Mouse (Mus musculus) kidney, embryonic 16.5 days (tissue): ENCODE data around the gene Rgcc. TPM values are rescaled to one million over a fixed set of nuclear protein-coding genes. Genes with fewer than 3 reads are reported as not detected.

Experiments
- ATAC-seq: fragments of 200-750 bp; cut with Nextera tagmentation; 2 replicates; pipeline ENCODE4 v1.8.0; 2017; ENCODE audit warnings: moderate TSS enrichment; ENCODE audit not compliant: low FRiP score, low TSS enrichment
- H3K27ac ChIP-seq: fragments of 300-500 bp; sonication (generic); 2 replicates; pipeline ENCODE4 v1.5.1; 2014; ENCODE audit warnings: low read length
- H3K27me3 ChIP-seq: fragments of 300-500 bp; sonication (generic); 2 replicates; pipeline ENCODE4 v1.6.1; 2014; ENCODE audit warnings: low read length, control low read depth, mixed read lengths; ENCODE audit not compliant: insufficient read depth
- H3K36me3 ChIP-seq: fragments of 300-500 bp; sonication (generic); 2 replicates; pipeline ENCODE4 v1.6.1; 2014; ENCODE audit warnings: low read length, control low read depth, mixed read lengths; ENCODE audit not compliant: insufficient read depth
- H3K4me1 ChIP-seq: fragments of 300-500 bp; sonication (generic); 2 replicates; pipeline ENCODE4 v1.6.1; 2014; ENCODE audit warnings: low read length, control low read depth, mixed read lengths; ENCODE audit not compliant: insufficient read depth
- H3K4me2 ChIP-seq: fragments of 300-500 bp; sonication (generic); replicated peaks from 2 replicates; pipeline ENCODE4 v1.6.1; 2014; ENCODE audit warnings: low read depth, low read length
- H3K4me3 ChIP-seq: fragments of 300-500 bp; sonication (generic); 2 replicates; pipeline ENCODE4 v1.5.1; 2014; ENCODE audit warnings: mild to moderate bottlenecking, low read length
- H3K9ac ChIP-seq: fragments of 300-500 bp; sonication (generic); replicated peaks from 2 replicates; pipeline ENCODE4 v1.6.1; 2014; ENCODE audit warnings: low read length
- H3K9me3 ChIP-seq: fragments of 300-500 bp; sonication (generic); 2 replicates; pipeline ENCODE4 v1.6.1; 2016; ENCODE audit warnings: low read length, control low read depth
- WGBS: fragments of 180-500 bp; shearing (Covaris S2); extraction: QIAGEN DNeasy Blood & Tissue Kit; methylation state at CpG from one replicate; pipeline ENCODE4 v1.1.7; 2014; 5-methylcytosine and 5-hydroxymethylcytosine counted together
- polyA plus RNA-seq: library from polyadenylated mRNA; unstranded; fragments of >200 nt; fragmentation: Nextera tagmentation; extraction: Ambion mirVana; gene quantifications from 2 replicates; pipeline ENCODE4 v1.2.1, GENCODE M21; 2015

Rgcc gene
- polyA plus RNA-seq = 29.7 and 35.7 TPM in 2 replicates

GRCm38 (mm10) chr14:79301466-79301875, at the start of gene Rgcc:
Rgcc (minus strand) TSS chr14:79301645.
- Histone ChIP-seq H3K4me3 (peak within 1 kb of the TSS; percentile 54), H3K4me2 (peak within 1 kb of the TSS; percentile 86), H3K9ac (peak within 1 kb of the TSS; percentile 61), H3K4me1 (peaks cover 9% of the 10 kb centered on the region), H3K27ac (no peak within 1 kb of the TSS), H3K9me3 (no peaks in the 10 kb centered on the region), H3K27me3 (peaks cover 8% of the 10 kb centered on the region; the same call in 1 of the 2 replicates), H3K36me3 (no peaks in the 10 kb centered on the region)
- peak; percentile 97 for ATAC-seq
- WGBS = under 1% methylated on average over 34 of the region's 34 CpGs

GRCm38 (mm10) chr14:79346384-79346783, 44.9 kb upstream of the Rgcc start:
- no peaks in the 10 kb centered on the region for H3K4me1 ChIP-seq
- H3K27me3 ChIP-seq = no peaks in the 10 kb centered on the region
- no peak overlapping the region for H3K9ac ChIP-seq
- no peaks in the 10 kb centered on the region for H3K9me3 ChIP-seq
- ATAC-seq = no peak
- H3K36me3 ChIP-seq = peaks cover 49% of the 10 kb centered on the region
- H3K4me2 ChIP-seq = no peak overlapping the region
- H3K4me3 ChIP-seq = no peak overlapping the region
- WGBS = 86% methylated on average over 3 of the region's 3 CpGs
- H3K27ac ChIP-seq = no peak overlapping the region

DNA sequence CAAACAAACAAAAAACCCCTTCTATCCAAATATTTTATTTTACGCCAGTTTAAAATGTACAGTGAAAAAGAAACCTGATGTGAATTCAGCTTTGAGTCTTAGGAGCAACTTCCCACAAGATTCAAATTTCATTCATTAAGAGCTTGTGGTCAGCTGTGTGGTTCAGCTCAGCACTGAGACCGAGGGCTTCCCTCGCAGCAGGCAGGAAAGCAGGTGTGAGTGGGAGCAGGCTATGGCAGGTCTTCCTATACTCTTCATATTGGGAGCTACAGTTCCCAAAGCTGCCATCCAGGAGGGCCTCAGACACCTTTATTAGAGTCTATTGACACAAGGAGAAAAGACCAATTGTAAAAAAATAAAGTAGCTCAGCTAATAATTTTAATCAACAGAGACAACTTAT, 34.2 kb upstream of the Rgcc start:
- Histone ChIP-seq H3K4me2 (no peak overlapping the region), H3K4me3 (no peak overlapping the region), H3K9me3 (no peaks in the 10 kb centered on the region), H3K27ac (no peak overlapping the region), H3K4me1 (peaks cover 8% of the 10 kb centered on the region), H3K9ac (no peak overlapping the region), H3K27me3 (no peaks in the 10 kb centered on the region), H3K36me3 (peaks cover 35% of the 10 kb centered on the region)
- ATAC-seq = no peak
- 82% methylated on average over 3 of the region's 3 CpGs for WGBS

DNA sequence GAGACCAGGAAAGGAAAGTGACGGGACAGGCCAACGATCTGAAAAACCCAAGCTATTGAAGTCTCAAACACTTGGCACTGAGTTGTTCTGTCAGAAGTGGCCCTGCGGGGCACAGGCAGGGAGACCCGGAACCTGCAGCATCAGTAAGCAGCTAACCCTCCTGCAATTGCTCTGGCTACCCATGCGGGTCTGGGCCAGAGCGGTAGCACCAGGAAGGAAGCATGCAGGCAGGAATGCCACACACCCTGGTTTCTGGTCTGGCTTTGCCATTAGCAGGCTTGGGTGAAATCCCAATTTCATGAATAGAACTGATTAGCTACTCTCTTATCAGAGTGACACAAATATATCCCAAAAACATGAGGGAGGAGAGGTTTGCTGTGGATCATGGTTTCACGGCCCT, 30.5 kb upstream of the Rgcc start:
- peaks cover 14% of the 10 kb centered on the region for H3K36me3 ChIP-seq
- no peak overlapping the region for H3K4me3 ChIP-seq
- peaks cover 8% of the 10 kb centered on the region for H3K4me1 ChIP-seq
- H3K4me2 ChIP-seq = no peak overlapping the region
- no peaks in the 10 kb centered on the region for H3K27me3 ChIP-seq
- H3K9ac ChIP-seq = no peak overlapping the region
- no peaks in the 10 kb centered on the region for H3K9me3 ChIP-seq
- ATAC-seq = no peak
- 66% methylated on average over 7 of the region's 7 CpGs for WGBS
- no peak overlapping the region for H3K27ac ChIP-seq

DNA sequence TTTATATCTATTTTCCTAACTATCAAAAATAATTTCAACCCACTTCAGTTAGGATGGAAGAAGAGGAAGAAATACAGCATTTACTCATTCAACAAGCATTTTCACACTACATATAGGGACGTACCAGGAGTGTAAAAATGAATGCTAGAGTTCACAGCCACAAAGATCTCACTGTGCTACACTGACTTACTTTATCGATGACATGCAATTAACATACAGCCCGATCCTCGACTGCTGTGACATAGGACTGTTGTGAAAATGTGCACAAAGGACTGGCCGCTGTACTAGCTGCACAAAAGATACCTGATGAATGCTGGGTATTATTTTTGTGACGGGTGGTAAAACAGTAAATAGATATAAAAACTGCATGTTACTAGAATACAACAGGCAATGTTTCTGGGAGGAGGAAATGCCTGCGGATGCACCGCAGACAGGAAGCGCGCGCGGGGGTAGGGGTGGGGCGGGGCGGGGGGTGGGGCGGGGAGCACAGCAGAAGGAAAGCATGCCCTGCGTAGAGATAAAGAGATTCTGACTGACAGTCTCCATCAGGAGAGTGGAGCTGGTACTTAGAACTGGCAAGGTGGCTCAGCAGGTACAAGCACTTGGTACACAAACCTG, 29.6 kb upstream of the Rgcc start:
- H3K4me2 ChIP-seq = peak overlapping the region; percentile 34
- H3K27me3 ChIP-seq = no peaks in the 10 kb centered on the region
- H3K9ac ChIP-seq = no peak overlapping the region; the same call in 1 of the 2 replicates
- ATAC-seq = no peak
- WGBS = 51% methylated on average over 16 of the region's 16 CpGs
- peaks cover 8% of the 10 kb centered on the region for H3K4me1 ChIP-seq
- H3K27ac ChIP-seq = no peak overlapping the region
- H3K4me3 ChIP-seq = 0 out of 2 replicates have a peak overlapping the region, but pooled peaks have one; percentile 14
- peaks cover 11% of the 10 kb centered on the region for H3K36me3 ChIP-seq
- no peaks in the 10 kb centered on the region for H3K9me3 ChIP-seq

DNA sequence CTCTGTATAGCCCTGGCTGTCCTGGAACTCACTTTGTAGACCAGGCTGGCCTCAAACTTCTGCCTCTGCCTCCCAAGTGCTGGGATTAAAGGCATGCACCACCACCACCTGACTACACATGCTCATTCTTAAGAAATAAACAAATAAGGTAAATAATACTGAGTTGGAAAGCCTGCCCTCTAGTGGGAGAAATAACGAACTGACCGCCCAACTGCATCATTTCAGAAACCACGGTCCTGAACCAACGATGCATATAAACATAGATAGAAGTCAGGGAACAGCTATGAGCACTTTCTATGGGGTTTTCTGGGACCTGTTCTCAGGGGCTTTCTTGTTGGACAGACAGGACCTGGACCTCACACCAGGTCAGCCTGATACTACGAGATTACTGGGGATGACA, 25.6 kb upstream of the Rgcc start:
- H3K36me3 ChIP-seq = no peaks in the 10 kb centered on the region
- 28% methylated on average over 5 of the region's 5 CpGs for WGBS
- H3K4me1 ChIP-seq = peaks cover 8% of the 10 kb centered on the region
- no peak for ATAC-seq
- H3K4me2 ChIP-seq = no peak overlapping the region
- H3K9ac ChIP-seq = no peak overlapping the region
- H3K27me3 ChIP-seq = no peaks in the 10 kb centered on the region
- no peak overlapping the region for H3K27ac ChIP-seq
- H3K4me3 ChIP-seq = no peak overlapping the region
- peaks cover 3% of the 10 kb centered on the region; the same call in 1 of the 2 replicates for H3K9me3 ChIP-seq

DNA sequence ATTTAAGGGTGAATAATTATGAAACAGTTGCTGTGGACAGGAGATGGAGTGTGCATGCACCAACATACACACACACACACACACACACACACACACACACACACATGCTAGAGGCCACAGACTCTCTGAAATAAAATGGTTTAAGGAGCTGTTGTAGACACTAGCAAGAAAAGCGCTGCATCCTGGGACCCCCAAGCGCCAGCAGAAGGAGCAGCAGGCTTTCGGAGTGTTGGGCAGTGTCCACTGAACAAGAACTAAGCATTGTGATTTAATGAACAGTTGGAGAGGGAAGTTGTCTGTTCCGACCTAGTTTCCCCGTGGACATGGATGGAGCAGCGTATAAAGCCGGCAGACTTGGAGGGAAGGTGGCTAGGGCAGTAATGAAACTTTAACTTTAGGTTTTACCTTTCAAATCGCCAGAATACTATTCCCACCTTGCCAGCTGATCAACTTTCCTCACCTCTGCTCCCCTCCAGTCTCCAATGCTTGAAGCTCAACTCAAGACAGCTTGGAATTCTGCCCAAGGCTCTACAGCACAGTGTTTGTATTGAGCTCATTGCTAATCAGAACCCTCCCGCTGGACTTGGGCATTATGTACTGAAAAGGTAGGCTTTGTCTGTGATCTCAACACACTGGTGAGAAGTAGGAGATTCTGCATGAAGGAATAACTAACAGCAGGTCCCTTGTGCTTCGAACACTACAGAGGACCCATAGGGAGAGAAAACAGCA, 22.8 kb upstream of the Rgcc start:
- H3K4me3 ChIP-seq = no peak overlapping the region
- no peak for ATAC-seq
- no peaks in the 10 kb centered on the region for H3K36me3 ChIP-seq
- H3K27me3 ChIP-seq = no peaks in the 10 kb centered on the region
- H3K4me1 ChIP-seq = no peaks in the 10 kb centered on the region
- WGBS = 85% methylated on average over 10 of the region's 10 CpGs
- H3K9me3 ChIP-seq = peaks cover 3% of the 10 kb centered on the region; the same call in 1 of the 2 replicates
- H3K4me2 ChIP-seq = no peak overlapping the region
- H3K9ac ChIP-seq = no peak overlapping the region
- H3K27ac ChIP-seq = no peak overlapping the region

DNA sequence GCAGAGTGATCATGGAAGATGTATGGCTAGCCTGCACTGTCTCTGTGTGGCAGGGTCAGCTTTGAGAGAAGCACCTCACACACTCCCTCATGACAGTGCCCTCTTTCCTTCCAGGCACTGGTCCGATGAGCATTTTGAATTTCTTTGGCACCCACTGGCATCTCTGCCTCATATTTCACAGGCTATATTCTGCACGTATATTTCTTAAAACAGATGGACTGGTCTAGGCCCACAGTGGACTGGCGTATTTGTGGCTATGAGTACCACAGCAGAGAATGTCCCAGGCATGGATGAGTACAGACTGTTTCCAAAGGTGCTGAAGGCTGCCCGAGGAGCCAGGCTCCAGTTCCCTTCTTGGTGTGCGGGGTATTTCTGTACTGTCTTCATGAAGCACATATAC, 20.4 kb upstream of the Rgcc start:
- Histone ChIP-seq H3K4me3 (no peak overlapping the region), H3K27me3 (no peaks in the 10 kb centered on the region), H3K4me2 (no peak overlapping the region), H3K4me1 (no peaks in the 10 kb centered on the region), H3K27ac (no peak overlapping the region), H3K9ac (no peak overlapping the region), H3K9me3 (peaks cover 3% of the 10 kb centered on the region; the same call in 1 of the 2 replicates), H3K36me3 (no peaks in the 10 kb centered on the region)
- no peak for ATAC-seq
- WGBS = 88% methylated on average over 5 of the region's 5 CpGs

GRCm38 (mm10) chr14:79321152-79321551, 19.7 kb upstream of the Rgcc start:
- Histone ChIP-seq H3K9me3 (peaks cover 3% of the 10 kb centered on the region; the same call in 1 of the 2 replicates), H3K27me3 (no peaks in the 10 kb centered on the region), H3K36me3 (no peaks in the 10 kb centered on the region), H3K4me1 (no peaks in the 10 kb centered on the region), H3K4me2 (no peak overlapping the region), H3K4me3 (no peak overlapping the region), H3K27ac (no peak overlapping the region), H3K9ac (no peak overlapping the region)
- 25% methylated on average over 8 of the region's 8 CpGs for WGBS
- ATAC-seq = peak; percentile 85

GRCm38 (mm10) chr14:79317602-79318001, 16.2 kb upstream of the Rgcc start:
- no peaks in the 10 kb centered on the region for H3K4me1 ChIP-seq
- 90% methylated on average over 2 of the region's 2 CpGs for WGBS
- H3K4me2 ChIP-seq = no peak overlapping the region
- no peak overlapping the region for H3K27ac ChIP-seq
- no peak overlapping the region for H3K4me3 ChIP-seq
- H3K9me3 ChIP-seq = no peaks in the 10 kb centered on the region
- no peaks in the 10 kb centered on the region for H3K36me3 ChIP-seq
- H3K9ac ChIP-seq = no peak overlapping the region
- ATAC-seq = no peak
- no peaks in the 10 kb centered on the region for H3K27me3 ChIP-seq
